In the genomic region with DNA sequence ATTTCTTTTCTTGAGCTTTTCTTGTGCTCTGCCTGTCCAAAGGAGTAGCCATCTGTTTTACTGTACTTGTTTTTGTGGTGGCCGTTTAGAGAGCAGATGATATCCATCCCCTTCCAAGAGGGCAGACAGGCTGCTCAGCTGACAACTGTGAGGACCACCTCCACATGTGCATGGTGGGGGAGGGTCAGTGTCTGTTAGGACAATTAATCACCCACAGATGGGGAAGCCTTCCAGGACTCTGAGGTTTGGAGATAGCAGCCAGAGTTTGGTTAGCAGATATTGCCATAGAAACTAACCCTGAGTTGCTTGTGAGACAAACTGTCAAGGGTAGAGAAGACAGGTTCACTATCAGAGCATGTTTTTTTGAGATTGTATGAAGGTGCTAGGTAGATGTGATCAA, we compare ENCODE assay signal across 9 mouse cellular contexts. TPM values are rescaled to one million over a fixed set of nuclear protein-coding genes. Genes with fewer than 3 reads are reported as not detected.
DNase-seq lines count a peak whose midpoint lies in the region; ATAC-seq lines count a peak whose summit lies in the region.
"Had no signal": no experiment of that assay in that cellular context is flagged by ENCODE, and none has a peak within 500 bp of the region (broad histone marks: within the 10 kb centered on the region; RNA-seq: fewer than 3 reads in every experiment).

No protein-coding gene starts in this region.

- no peak overlapping the region for H3K9ac ChIP-seq in intestine, embryonic 15.5 days
- H3K9ac ChIP-seq in neural tube, embryonic 12.5 days: no peak overlapping the region

- 0 out of 2 replicates have a peak overlapping the region, but pooled peaks have one; percentile 66 for H3K4me3 ChIP-seq in intestine, embryonic 15.5 days (replicated peaks)
- H3K4me3 ChIP-seq in neural tube, embryonic 12.5 days: no peak overlapping the region

- H3K36me3 ChIP-seq in intestine, embryonic 15.5 days: no peaks in the 10 kb centered on the region
- peaks cover 11% of the 10 kb centered on the region for H3K36me3 ChIP-seq in neural tube, embryonic 12.5 days

- ATAC-seq in intestine, embryonic 15.5 days: no peak
- ATAC-seq in neural tube, embryonic 12.5 days (ENCODE audit: low FRiP score, low read depth): no peak
- ATAC-seq: activated CD4-positive, CD25-positive, alpha-beta regulatory T cell, adult 4 months had no signal

- H3K9me3 ChIP-seq in intestine, embryonic 15.5 days: no peaks in the 10 kb centered on the region
- H3K9me3 ChIP-seq in neural tube, embryonic 12.5 days: no peaks in the 10 kb centered on the region

- peaks cover 22% of the 10 kb centered on the region for H3K4me1 ChIP-seq in intestine, embryonic 15.5 days (replicated peaks)
- H3K4me1 ChIP-seq in neural tube, embryonic 12.5 days: peaks cover 20% of the 10 kb centered on the region

- DNase-seq in kidney, postnatal 10 days: peak; percentile 63
- no peak for DNase-seq in kidney, adult 18-20 months
- DNase-seq in embryo, embryonic 11 days: peak; percentile 49
- DNase-seq in right cerebral cortex, postnatal 4 days: no peak
- no peak for DNase-seq in layer of hippocampus, postnatal 25 days (ENCODE audit: extremely low spot score in 1 of 2, low spot score in 1 of 2)
- DNase-seq in gastrocnemius, adult 8-10 months (ENCODE audit: low spot score in 2 of 2): no peak

- H3K27ac ChIP-seq in intestine, embryonic 15.5 days: no peak overlapping the region
- H3K27ac ChIP-seq in neural tube, embryonic 12.5 days: no peak overlapping the region

- WGBS in intestine, embryonic 15.5 days: 45% methylated on average over 1 of the region's 1 CpGs
- WGBS in neural tube, embryonic 12.5 days: 47% methylated on average over 1 of the region's 1 CpGs

- peak overlapping the region; percentile 92; the same call in 1 of the 2 replicates for H3K4me2 ChIP-seq in intestine, embryonic 15.5 days (replicated peaks)
- peak overlapping the region; percentile 95; the same call in 1 of the 2 replicates for H3K4me2 ChIP-seq in neural tube, embryonic 12.5 days (replicated peaks)

- H3K27me3 ChIP-seq in intestine, embryonic 15.5 days (replicated peaks): no peaks in the 10 kb centered on the region
- H3K27me3 ChIP-seq in neural tube, embryonic 12.5 days (replicated peaks): 0 out of 2 replicates have a peak, but pooled peaks cover 2% of the 10 kb centered on the region

RNA-seq across cellular contexts. Expression of a gene that starts 1.7 kb away (rescaled TPM):
- polyA plus RNA-seq in intestine, embryonic 15.5 days (2015; fragmentation: Nextera tagmentation; extraction: Ambion mirVana): 52.3 and 55.6 TPM in 2 replicates
- 63.6 and 66.6 TPM in 2 replicates for polyA plus RNA-seq in neural tube, embryonic 12.5 days (2016; fragmentation: Nextera tagmentation; extraction: Ambion mirVana)
- total RNA-seq in layer of hippocampus, postnatal 25 days (2021): 100 to 1,000 TPM in 1 of 2 experiments, 10 to 100 TPM in 1; 97.3 to 103 TPM
- total RNA-seq in gastrocnemius, adult 8-10 months (2022): 10 to 100 TPM; 20.1 to 30.6 (median 25.4) TPM

RNA-seq across cellular contexts. Expression of a gene that starts 28.4 kb away (rescaled TPM):
- 38.0 and 43.0 TPM in 2 replicates for polyA plus RNA-seq in intestine, embryonic 15.5 days (2015; fragmentation: Nextera tagmentation; extraction: Ambion mirVana)
- polyA plus RNA-seq in neural tube, embryonic 12.5 days (2016; fragmentation: Nextera tagmentation; extraction: Ambion mirVana): 46.7 and 50.3 TPM in 2 replicates
- 10 to 100 TPM; 62.7 to 82.2 TPM for total RNA-seq in layer of hippocampus, postnatal 25 days (2021)
- total RNA-seq in gastrocnemius, adult 8-10 months (2022): 10 to 100 TPM; 11.7 to 16.7 (median 14.4) TPM

RNA-seq across cellular contexts. Expression of a gene that starts 36.0 kb away (rescaled TPM):
- 11.5 and 11.7 TPM in 2 replicates for polyA plus RNA-seq in intestine, embryonic 15.5 days (2015; fragmentation: Nextera tagmentation; extraction: Ambion mirVana)
- 13.5 and 13.9 TPM in 2 replicates for polyA plus RNA-seq in neural tube, embryonic 12.5 days (2016; fragmentation: Nextera tagmentation; extraction: Ambion mirVana)
- total RNA-seq in layer of hippocampus, postnatal 25 days (2021): 1 to 10 TPM; 2.7 to 2.8 TPM
- total RNA-seq in gastrocnemius, adult 8-10 months (2022): 1 to 10 TPM; 1.1 to 3.3 (median 2.4) TPM
- polyA plus RNA-seq: activated CD4-positive, CD25-positive, alpha-beta regulatory T cell, adult 4 months had no signal

Comparison
In these comparisons a context has a peak if more than half of its experiments do, and no peak if none do; other contexts are left out.
1. DNase-seq: peak in kidney, postnatal 10 days (single experiment) and embryo, embryonic 11 days (single experiment); none in kidney, adult 18-20 months (single experiment), right cerebral cortex, postnatal 4 days (single experiment), layer of hippocampus, postnatal 25 days (0 of 2) and gastrocnemius, adult 8-10 months (0 of 2).